14 mouse cellular contexts compared by ENCODE assay signal in genomic region chr12:112917906-112918305, GRCm38 (mm10). TPM values are rescaled to one million over a fixed set of nuclear protein-coding genes. Genes with fewer than 3 reads are reported as not detected.
DNase-seq lines count a peak whose midpoint lies in the region; ATAC-seq lines count a peak whose summit lies in the region.
"Had no signal": no experiment of that assay in that cellular context is flagged by ENCODE, and none has a peak within 500 bp of the region (broad histone marks: within the 10 kb centered on the region; RNA-seq: fewer than 3 reads in every experiment).

No protein-coding gene starts in this region.

- peak; percentile 45 for DNase-seq in gastrocnemius, postnatal 25 days
- no peak for DNase-seq in gastrocnemius, adult 8-10 months (ENCODE audit: low spot score in 2 of 2)
- peak; percentile 36 to 50 for DNase-seq in kidney, postnatal 36 days
- DNase-seq in heart, postnatal 4 days = peak; percentile 33
- DNase-seq in spleen, postnatal 36 days (ENCODE audit: low spot score in 2 of 2) = no peak
- DNase-seq in thymus, postnatal 14 days = no peak
- DNase-seq: cerebellum, adult 9-10 months; thymus, postnatal 25 days had no signal

- H3K9me3 ChIP-seq in kidney, embryonic 15.5 days (replicated peaks) = no peaks in the 10 kb centered on the region
- H3K9me3 ChIP-seq: heart, embryonic 13.5 days; limb, embryonic 15.5 days; neural tube, embryonic 12.5 days had no signal

- no peak for ATAC-seq in kidney, embryonic 15.5 days (replicated peaks; ENCODE audit: low FRiP score)
- ATAC-seq: Patski had no signal

- WGBS in kidney, embryonic 15.5 days = 33% methylated on average over 8 of the region's 8 CpGs

- H3K4me2 ChIP-seq in kidney, embryonic 15.5 days = no peak overlapping the region
- H3K4me2 ChIP-seq: heart, embryonic 13.5 days; limb, embryonic 15.5 days; neural tube, embryonic 12.5 days had no signal

- H3K27me3 ChIP-seq in kidney, embryonic 15.5 days = peaks cover 10% of the 10 kb centered on the region
- H3K27me3 ChIP-seq: limb, embryonic 15.5 days; neural tube, embryonic 12.5 days; Patski had no signal

- peaks cover 23% of the 10 kb centered on the region for H3K4me1 ChIP-seq in kidney, embryonic 15.5 days
- peaks cover 23% of the 10 kb centered on the region for H3K4me1 ChIP-seq in brown adipose tissue, adult 24 weeks (ENCODE audit: control insufficient read depth, insufficient read depth, insufficient read length, low read length)

- H3K36me3 ChIP-seq in kidney, embryonic 15.5 days = no peaks in the 10 kb centered on the region

- no peak overlapping the region for H3K27ac ChIP-seq in kidney, embryonic 15.5 days
- peak overlapping the region; percentile 100 for H3K27ac ChIP-seq in brown adipose tissue, adult 24 weeks (replicated peaks; ENCODE audit: low read depth, low read length)
- H3K27ac ChIP-seq: heart, embryonic 13.5 days; neural tube, embryonic 12.5 days had no signal

- no peak overlapping the region for H3K9ac ChIP-seq in kidney, embryonic 15.5 days
- H3K9ac ChIP-seq: limb, embryonic 15.5 days; neural tube, embryonic 12.5 days had no signal

- no peak overlapping the region for H3K4me3 ChIP-seq in kidney, embryonic 15.5 days (replicated peaks)
- peak overlapping the region; percentile 57 for H3K4me3 ChIP-seq in brown adipose tissue, adult 24 weeks (ENCODE audit: insufficient read depth, low read depth, low read length)
- H3K4me3 ChIP-seq: heart, embryonic 13.5 days; limb, embryonic 15.5 days; neural tube, embryonic 12.5 days had no signal

RNA-seq across cellular contexts. Expression of gene Jag2, which starts 11.7 kb away (rescaled TPM):
- 10 to 100 TPM; 20.4 to 21.8 TPM for total RNA-seq in gastrocnemius, postnatal 25 days (2021)
- total RNA-seq in gastrocnemius, adult 8-10 months (2022) = 10 to 100 TPM; 22.3 to 31.0 (median 26.7) TPM
- 3.0 and 3.5 TPM in 2 replicates for polyA plus RNA-seq in kidney, embryonic 15.5 days (2015; fragmentation: Nextera tagmentation; extraction: Ambion mirVana)
- polyA plus RNA-seq in brown adipose tissue, adult 24 weeks (2012; ENCODE audit: insufficient read depth, insufficient read length, missing spikeins) = 2.2 and 3.2 TPM in 2 replicates
- total RNA-seq in heart, postnatal 4 days (2021) = 10 to 100 TPM; 29.1 to 29.2 TPM

RNA-seq across cellular contexts. Expression of gene Nudt14, which starts 24.0 kb away (rescaled TPM):
- 1 to 10 TPM; 8.7 to 9.1 TPM for total RNA-seq in gastrocnemius, postnatal 25 days (2021)
- 1 to 10 TPM; 5.2 to 8.8 (median 7.5) TPM for total RNA-seq in gastrocnemius, adult 8-10 months (2022)
- polyA plus RNA-seq in kidney, embryonic 15.5 days (2015; fragmentation: Nextera tagmentation; extraction: Ambion mirVana) = 87.5 and 88.5 TPM in 2 replicates
- polyA plus RNA-seq in brown adipose tissue, adult 24 weeks (2012; ENCODE audit: insufficient read depth, insufficient read length, missing spikeins) = 19.4 and 23.6 TPM in 2 replicates
- 10 to 100 TPM; 10.3 to 15.7 TPM for total RNA-seq in heart, postnatal 4 days (2021)

RNA-seq across cellular contexts. Expression of gene Gpr132, which starts 49.9 kb away (rescaled TPM):
- under 1 TPM in 1 of 2 experiments, not detected in 1; 0.11 TPM for total RNA-seq in gastrocnemius, postnatal 25 days (2021)
- not detected for total RNA-seq in gastrocnemius, adult 8-10 months (2022)
- polyA plus RNA-seq in kidney, embryonic 15.5 days (2015; fragmentation: Nextera tagmentation; extraction: Ambion mirVana) = 0.12 and 0.14 TPM in 2 replicates
- polyA plus RNA-seq in brown adipose tissue, adult 24 weeks (2012; ENCODE audit: insufficient read depth, insufficient read length, missing spikeins) = not detected in 2 replicates
- under 1 TPM; 0.16 to 0.17 TPM for total RNA-seq in heart, postnatal 4 days (2021)
- polyA plus RNA-seq: neural tube, embryonic 12.5 days; Patski had no signal

RNA-seq across cellular contexts. Expression of gene Btbd6, which starts 58.4 kb away (rescaled TPM):
- 10 to 100 TPM; 12.6 to 13.1 TPM for total RNA-seq in gastrocnemius, postnatal 25 days (2021)
- total RNA-seq in gastrocnemius, adult 8-10 months (2022) = 10 to 100 TPM; 18.6 to 23.6 (median 21.7) TPM
- polyA plus RNA-seq in kidney, embryonic 15.5 days (2015; fragmentation: Nextera tagmentation; extraction: Ambion mirVana) = 24.7 and 25.3 TPM in 2 replicates
- 10.1 and 10.9 TPM in 2 replicates for polyA plus RNA-seq in brown adipose tissue, adult 24 weeks (2012; ENCODE audit: insufficient read depth, insufficient read length, missing spikeins)
- 10 to 100 TPM; 26.0 to 28.1 TPM for total RNA-seq in heart, postnatal 4 days (2021)

Comparison
In these comparisons a context has a peak if more than half of its experiments do, and no peak if none do; other contexts are left out.
1. DNase-seq: peak in gastrocnemius, postnatal 25 days (single experiment), kidney, postnatal 36 days (2 of 2) and heart, postnatal 4 days (single experiment); none in gastrocnemius, adult 8-10 months (0 of 2), spleen, postnatal 36 days (0 of 2) and thymus, postnatal 14 days (single experiment).